Mouse (Mus musculus) hindbrain, embryonic 11.5 days (tissue): ENCODE measurements around the gene Psmb6. TPM values are rescaled to one million over a fixed set of nuclear protein-coding genes. Genes with fewer than 3 reads are reported as not detected.
"Not testable (repeated sequence)": the region's sequence is repeated elsewhere in the genome, so short reads cannot be mapped to it uniquely, and the experiment has no call there.

Experiments
- ATAC-seq: fragments of 200-750 bp; cut with Nextera tagmentation; 2 replicates; pipeline ENCODE4 v1.8.0; 2017; ENCODE audit warnings: mild to moderate bottlenecking, moderate TSS enrichment, moderate library complexity; ENCODE audit not compliant: low FRiP score
- DNase-seq: peaks from one replicate; pipeline ENCODE4 v3.0.0-alpha.2; 2015; ENCODE audit warnings: low spot score
- H3K27ac ChIP-seq: fragments of 300-500 bp; sonication (generic); 2 replicates; pipeline ENCODE4 v1.5.1; 2014; ENCODE audit warnings: mild to moderate bottlenecking, low read depth, low read length
- H3K27me3 ChIP-seq: fragments of 300-500 bp; sonication (generic); 2 replicates; pipeline ENCODE4 v1.6.1; 2014; ENCODE audit warnings: mild to moderate bottlenecking, low read length, moderate library complexity, mixed read lengths; ENCODE audit not compliant: control insufficient read depth, insufficient read depth
- H3K36me3 ChIP-seq: fragments of 300-500 bp; sonication (generic); 2 replicates; pipeline ENCODE4 v1.6.1; 2014; ENCODE audit warnings: mild to moderate bottlenecking, low read length, moderate library complexity, mixed read lengths; ENCODE audit not compliant: control insufficient read depth, insufficient read depth
- H3K4me1 ChIP-seq: fragments of 300-500 bp; sonication (generic); replicated peaks from 2 replicates; pipeline ENCODE4 v1.6.1; 2014; ENCODE audit warnings: low read length, mixed read lengths; ENCODE audit not compliant: control insufficient read depth, insufficient read depth
- H3K4me2 ChIP-seq: fragments of 300-500 bp; sonication (generic); replicated peaks from 2 replicates; pipeline ENCODE4 v1.6.1; 2014; ENCODE audit warnings: mild to moderate bottlenecking, low read depth, low read length
- H3K4me3 ChIP-seq: fragments of 300-500 bp; sonication (generic); 2 replicates; pipeline ENCODE4 v1.5.1; 2014; ENCODE audit warnings: low read depth, low read length
- H3K9ac ChIP-seq: fragments of 300-500 bp; sonication (generic); 2 replicates; pipeline ENCODE4 v1.6.1; 2014; ENCODE audit warnings: low read depth, low read length
- H3K9me3 ChIP-seq: fragments of 300-500 bp; sonication (generic); 2 replicates; pipeline ENCODE4 v1.6.1; 2016; ENCODE audit warnings: low read length; ENCODE audit not compliant: control insufficient read depth
- WGBS: fragments of 180-500 bp; shearing (Covaris S2); extraction: QIAGEN DNeasy Blood & Tissue Kit; methylation state at CpG from one replicate; pipeline ENCODE4 v1.1.7; 2014; 5-methylcytosine and 5-hydroxymethylcytosine counted together
- polyA plus RNA-seq: library from polyadenylated mRNA; unstranded; fragments of >200 nt; fragmentation: Nextera tagmentation; extraction: Ambion mirVana; gene quantifications from 2 replicates; pipeline ENCODE4 v1.2.1, GENCODE M21; 2014

The Psmb6 gene
- polyA plus RNA-seq, 1 experiment from 2014 or later, result 895 TPM

DNA sequence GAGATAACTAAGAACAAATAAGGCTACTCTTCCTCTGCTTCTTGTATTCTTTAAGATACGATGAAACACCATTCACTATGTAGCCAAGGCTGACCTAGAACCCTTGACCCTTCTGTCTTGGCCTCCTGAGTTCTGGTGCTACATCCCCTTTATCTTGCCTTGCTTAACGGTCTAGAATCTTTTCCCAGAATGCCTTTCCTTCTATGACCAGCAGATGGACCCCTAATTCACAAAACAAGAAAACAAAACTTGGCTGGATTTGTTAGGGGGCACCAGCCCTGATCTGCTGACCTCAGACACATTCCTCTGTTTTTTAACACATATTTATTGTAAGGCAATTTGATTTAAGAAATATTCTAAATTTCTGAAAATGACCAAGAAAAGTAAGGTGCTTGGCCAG, 8.8 kb upstream of the Psmb6 start:
- DNase-seq (peak; percentile 70), ATAC-seq (no peak)
- H3K27ac ChIP-seq, result no peak overlapping the region
- H3K9me3 ChIP-seq, result no peaks in the 10 kb centered on the region
- no peak overlapping the region for H3K4me3 ChIP-seq
- no peaks in the 10 kb centered on the region for H3K27me3 ChIP-seq
- H3K36me3 ChIP-seq, result no peaks in the 10 kb centered on the region
- 29% methylated on average over 2 of the region's 2 CpGs for WGBS
- H3K4me2 ChIP-seq, result no peak overlapping the region
- no peak overlapping the region for H3K9ac ChIP-seq
- H3K4me1 ChIP-seq, result peaks cover 2% of the 10 kb centered on the region; the same call in 1 of the 2 replicates

DNA sequence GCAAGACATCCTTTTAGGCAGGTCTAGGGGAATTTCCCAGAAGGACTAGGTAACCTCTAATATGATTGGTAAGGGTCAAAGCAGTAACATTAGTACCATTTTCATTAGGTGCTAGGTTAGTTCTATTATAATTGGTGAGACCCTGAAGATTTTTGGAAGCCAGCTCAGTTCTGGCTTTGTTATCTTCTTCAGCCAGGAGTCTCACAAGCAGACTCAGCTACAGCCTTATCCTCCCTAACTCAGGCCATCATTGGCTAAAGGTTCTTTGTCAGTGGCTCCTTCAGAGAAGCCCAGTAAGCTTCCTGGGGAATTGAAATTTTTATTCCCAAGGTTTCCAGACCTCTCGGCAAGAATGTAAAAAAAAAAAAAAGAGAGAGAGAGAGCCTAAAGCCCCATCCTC, 6.7 kb upstream of the Psmb6 start:
- WGBS, result 50% methylated on average over 1 of the region's 1 CpGs
- H3K9ac ChIP-seq, result no peak overlapping the region
- no peak overlapping the region for H3K27ac ChIP-seq
- DNase-seq, result no peak
- no peak overlapping the region for H3K4me2 ChIP-seq
- H3K4me3 ChIP-seq, result no peak overlapping the region
- H3K4me1 ChIP-seq, result peaks cover 2% of the 10 kb centered on the region; the same call in 1 of the 2 replicates
- H3K27me3 ChIP-seq, result no peaks in the 10 kb centered on the region
- no peaks in the 10 kb centered on the region for H3K9me3 ChIP-seq
- no peak for ATAC-seq
- H3K36me3 ChIP-seq, result no peaks in the 10 kb centered on the region

DNA sequence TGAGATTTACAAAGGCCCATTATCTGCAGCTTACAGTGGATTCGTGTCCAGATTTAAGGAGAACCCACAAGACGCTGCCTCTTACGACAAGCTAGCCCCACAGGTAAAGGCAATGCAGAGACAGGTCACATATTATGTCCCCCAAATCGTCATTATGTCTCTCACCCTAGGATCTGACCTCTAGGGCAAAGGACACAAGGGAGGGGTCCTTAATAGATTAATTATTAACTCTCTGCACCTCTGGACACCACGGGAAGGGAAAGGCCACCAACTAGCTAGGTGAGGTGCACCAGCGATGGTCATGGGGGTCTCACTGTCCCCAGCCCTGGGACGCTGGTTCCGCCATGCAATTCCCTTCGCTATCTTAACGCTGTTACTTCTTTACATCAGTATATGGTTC, 6.2 kb upstream of the Psmb6 start, which contains the start of gene Gltpd2:
Gene Gltpd2 (plus strand): TSS at position 274 of the 400 bp plus-strand sequence.
- DNase-seq (no peak), ATAC-seq (no peak)
- Histone ChIP-seq H3K4me2 (peak within 1 kb of the TSS; percentile 38), H3K9ac (peak within 1 kb of the TSS; percentile 70), H3K9me3 (no peaks in the 10 kb centered on the region), H3K27me3 (no peaks in the 10 kb centered on the region), H3K4me3 (peak within 1 kb of the TSS; percentile 18; the same call in 1 of the 2 replicates), H3K4me1 (no peaks in the 10 kb centered on the region; the same call in 1 of the 2 replicates), H3K36me3 (no peaks in the 10 kb centered on the region), H3K27ac (no peak within 1 kb of the TSS)
- 74% methylated on average over 10 of the region's 10 CpGs for WGBS

DNA sequence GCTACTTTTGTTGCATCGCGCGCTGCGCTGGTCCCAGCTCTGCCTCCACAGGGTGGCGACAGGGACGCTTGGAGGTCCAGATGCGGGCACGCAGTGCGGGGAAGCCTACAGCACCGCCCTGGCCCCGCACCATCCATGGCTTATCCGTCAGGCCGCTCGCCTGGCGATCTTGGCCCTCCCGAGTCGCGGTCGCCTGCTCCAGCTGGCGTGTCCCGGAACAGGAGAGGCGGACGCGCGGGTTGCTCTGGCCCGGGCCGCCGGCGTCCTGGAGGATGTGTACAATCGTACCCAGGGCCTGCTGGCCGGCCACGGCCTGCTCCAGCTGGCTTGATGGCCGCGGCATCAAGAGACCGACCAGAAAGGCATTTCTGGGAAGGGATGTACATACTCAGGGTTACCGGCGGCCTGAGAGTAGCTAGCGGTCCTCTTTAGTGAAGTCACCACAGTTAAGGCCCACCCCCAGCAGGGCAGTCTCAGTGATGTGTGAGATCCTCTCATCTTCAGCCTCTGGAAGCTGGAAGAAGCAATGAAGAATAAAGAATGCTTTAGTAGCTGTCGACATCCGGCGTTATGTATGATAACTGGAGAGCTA, 4.9 kb upstream of the Psmb6 start:
- Histone ChIP-seq H3K36me3 (no peaks in the 10 kb centered on the region), H3K9me3 (no peaks in the 10 kb centered on the region), H3K9ac (peak overlapping the region; percentile 70), H3K4me2 (peak overlapping the region; percentile 38), H3K27ac (0 out of 2 replicates have a peak overlapping the region, but pooled peaks have one; percentile 17), H3K4me1 (no peaks in the 10 kb centered on the region; the same call in 1 of the 2 replicates), H3K4me3 (peak overlapping the region; percentile 18; the same call in 1 of the 2 replicates), H3K27me3 (no peaks in the 10 kb centered on the region)
- WGBS, result 9% methylated on average over 41 of the region's 41 CpGs
- DNase-seq (peak; percentile 63), ATAC-seq (peak; percentile 49)

DNA sequence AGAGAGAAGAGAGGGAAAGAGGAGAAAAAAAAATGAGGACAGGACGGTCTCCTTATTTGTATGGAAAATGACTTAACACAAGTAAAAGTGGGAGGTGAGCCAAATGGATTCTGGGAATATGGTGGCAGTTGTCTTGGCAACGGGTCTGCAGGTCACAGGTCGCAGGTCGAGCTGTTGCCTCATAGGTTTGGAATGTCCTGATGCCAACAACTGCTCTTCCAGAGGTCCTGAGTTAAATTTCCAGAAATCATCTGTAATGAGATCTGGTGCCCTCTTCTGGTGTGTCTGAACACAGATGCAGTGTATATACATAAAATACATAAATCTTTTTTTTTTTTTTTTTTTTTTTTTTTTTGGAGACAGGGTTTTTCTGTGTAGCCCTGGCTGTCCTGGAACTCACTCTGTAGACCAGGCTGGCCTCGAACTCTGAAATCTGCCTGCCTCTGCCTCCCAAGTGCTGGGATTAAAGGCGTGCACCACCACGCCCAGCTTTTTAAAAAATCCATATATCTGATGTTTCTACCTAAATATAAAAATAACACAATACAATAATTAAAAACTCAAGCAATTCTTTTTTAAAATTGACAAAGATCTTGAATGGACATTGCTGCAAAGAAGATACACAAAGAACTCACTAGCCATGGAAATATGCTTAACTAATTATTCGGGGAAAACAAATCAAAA, 1.7 kb upstream of the Psmb6 start:
- H3K9me3 ChIP-seq, H3K4me3 ChIP-seq, H3K36me3 ChIP-seq, ATAC-seq, H3K27me3 ChIP-seq, H3K4me1 ChIP-seq, DNase-seq, H3K9ac ChIP-seq, H3K4me2 ChIP-seq, H3K27ac ChIP-seq: not testable (repeated sequence)
- WGBS, result 90% methylated on average over 8 of the region's 8 CpGs

DNA sequence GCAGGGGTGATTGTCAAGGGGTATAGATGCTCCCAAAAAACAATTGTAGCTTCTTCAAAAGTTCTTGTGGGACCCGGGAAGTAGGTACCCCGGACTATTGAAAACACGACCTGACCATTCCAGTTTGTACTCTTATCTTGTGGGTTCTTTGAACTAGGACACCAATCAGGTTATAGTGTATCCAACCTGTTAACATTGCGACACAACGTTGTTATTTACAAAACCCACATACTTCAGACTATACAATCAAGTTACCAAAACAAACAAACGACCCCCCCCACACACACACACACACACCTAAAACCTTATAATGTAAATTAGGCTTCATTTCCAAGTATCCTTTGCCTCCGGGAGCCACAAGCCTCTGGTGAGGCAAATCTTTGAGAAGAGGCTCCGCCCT, 385 bp upstream of the Psmb6 start:
- no peak overlapping the region for H3K9ac ChIP-seq
- peak overlapping the region; percentile 32 for H3K4me2 ChIP-seq
- H3K9me3 ChIP-seq, result no peaks in the 10 kb centered on the region
- ATAC-seq (peak; percentile 22; the same call in 1 of the 2 replicates), DNase-seq (no peak)
- 6% methylated on average over 8 of the region's 8 CpGs for WGBS
- peaks cover 9% of the 10 kb centered on the region; the same call in 1 of the 2 replicates for H3K36me3 ChIP-seq
- no peaks in the 10 kb centered on the region for H3K27me3 ChIP-seq
- peaks cover 4% of the 10 kb centered on the region for H3K4me1 ChIP-seq
- H3K4me3 ChIP-seq, result peak overlapping the region; percentile 81
- H3K27ac ChIP-seq, result no peak overlapping the region

DNA sequence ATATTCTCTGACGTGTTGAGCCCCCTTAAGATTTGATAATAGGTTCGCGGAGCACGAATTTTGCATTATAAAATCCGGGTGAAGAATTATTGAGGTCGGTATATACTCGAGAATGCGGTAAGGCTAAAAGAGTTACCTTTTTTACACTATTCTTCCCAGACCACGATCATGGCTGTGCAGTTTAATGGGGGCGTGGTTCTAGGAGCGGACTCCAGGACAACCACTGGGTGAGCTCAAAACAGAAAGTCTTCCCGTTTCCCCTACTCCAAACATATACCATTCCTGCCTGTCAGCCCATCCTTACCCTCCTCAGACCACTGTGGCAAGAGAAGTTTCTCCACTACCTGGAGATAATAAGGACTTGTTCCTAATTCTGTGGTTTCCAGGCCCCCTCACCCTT, 559 bp downstream of the Psmb6 start:
- DNase-seq, result no peak
- Histone ChIP-seq H3K36me3 (peaks cover 9% of the 10 kb centered on the region; the same call in 1 of the 2 replicates), H3K27me3 (no peaks in the 10 kb centered on the region), H3K9me3 (no peaks in the 10 kb centered on the region), H3K4me3 (peak overlapping the region; percentile 81), H3K9ac (peak overlapping the region; percentile 75), H3K27ac (no peak overlapping the region), H3K4me1 (peaks cover 4% of the 10 kb centered on the region; the same call in 1 of the 2 replicates), H3K4me2 (peak overlapping the region; percentile 47)
- 3% methylated on average over 12 of the region's 12 CpGs for WGBS
- ATAC-seq, result peak; percentile 56

DNA sequence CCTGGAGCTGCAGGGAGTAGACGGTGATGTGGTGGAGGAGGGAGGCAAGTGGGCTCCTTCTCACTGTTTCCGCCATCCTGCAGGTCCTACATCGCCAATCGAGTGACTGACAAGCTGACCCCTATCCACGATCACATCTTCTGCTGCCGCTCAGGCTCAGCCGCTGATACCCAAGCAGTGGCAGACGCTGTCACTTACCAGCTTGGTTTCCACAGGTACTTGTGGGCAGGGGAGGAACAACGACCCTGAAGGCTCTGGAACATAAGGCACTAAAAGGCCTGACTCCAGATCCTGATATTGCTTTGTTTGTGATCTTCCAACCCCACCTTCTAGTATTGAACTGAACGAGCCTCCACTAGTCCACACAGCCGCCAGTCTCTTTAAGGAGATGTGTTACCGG, 1.0 kb downstream of the Psmb6 start:
- no peak for DNase-seq
- Histone ChIP-seq H3K27ac (no peak overlapping the region), H3K4me2 (peak overlapping the region; percentile 47), H3K36me3 (peaks cover 9% of the 10 kb centered on the region; the same call in 1 of the 2 replicates), H3K9me3 (no peaks in the 10 kb centered on the region), H3K4me1 (peaks cover 4% of the 10 kb centered on the region; the same call in 1 of the 2 replicates), H3K9ac (peak overlapping the region; percentile 75; the same call in 1 of the 2 replicates), H3K27me3 (no peaks in the 10 kb centered on the region), H3K4me3 (peak overlapping the region; percentile 81)
- WGBS, result 92% methylated on average over 12 of the region's 12 CpGs
- no peak for ATAC-seq
